Mouse (Mus musculus) forebrain, embryonic 12.5 days (tissue): ENCODE data around the gene Apobec1. TPM values are rescaled to one million over a fixed set of nuclear protein-coding genes. Genes with fewer than 3 reads are reported as not detected.

Experiments
- ATAC-seq: fragments of 200-750 bp; cut with Nextera tagmentation; 2 replicates; pipeline ENCODE4 v1.8.0; 2017; ENCODE audit warnings: moderate TSS enrichment; ENCODE audit not compliant: low FRiP score
- H3K27ac ChIP-seq: fragments of 300-500 bp; sonication (generic); 2 replicates; pipeline ENCODE4 v1.5.1; 2016; ENCODE audit warnings: mild to moderate bottlenecking
- H3K27me3 ChIP-seq: fragments of 300-500 bp; sonication (generic); 2 replicates; pipeline ENCODE4 v1.6.1; 2016; ENCODE audit warnings: mild to moderate bottlenecking
- H3K36me3 ChIP-seq: fragments of 300-500 bp; sonication (generic); replicated peaks from 2 replicates; pipeline ENCODE4 v1.6.1; 2016; ENCODE audit warnings: mild to moderate bottlenecking
- H3K4me1 ChIP-seq: fragments of 300-500 bp; sonication (generic); 2 replicates; pipeline ENCODE4 v1.6.1; 2016
- H3K4me2 ChIP-seq: fragments of 300-500 bp; sonication (generic); 2 replicates; pipeline ENCODE4 v1.6.1; 2016; ENCODE audit warnings: mild to moderate bottlenecking, moderate library complexity
- H3K4me3 ChIP-seq: fragments of 300-500 bp; sonication (generic); replicated peaks from 2 replicates; pipeline ENCODE4 v1.5.1; 2016; ENCODE audit warnings: mild to moderate bottlenecking
- H3K9ac ChIP-seq: fragments of 300-500 bp; sonication (generic); 2 replicates; pipeline ENCODE4 v1.6.1; 2016; ENCODE audit warnings: mild to moderate bottlenecking
- H3K9me3 ChIP-seq: fragments of 300-500 bp; sonication (generic); 2 replicates; pipeline ENCODE4 v1.6.1; 2016
- WGBS: fragments of 180-500 bp; shearing (Covaris S2); methylation state at CpG from one replicate; pipeline ENCODE4 v1.1.7; 2016; 5-methylcytosine and 5-hydroxymethylcytosine counted together
- polyA plus RNA-seq: library from polyadenylated mRNA; unstranded; fragments of >200 nt; fragmentation: Nextera tagmentation; extraction: Ambion mirVana; gene quantifications from 2 replicates; pipeline ENCODE4 v1.2.1, GENCODE M21; 2016

Apobec1 gene
- polyA plus RNA-seq, 1 experiment from 2014 or later, result 1.6 TPM

- WGBS, result 91% methylated on average over 6 of the region's 6 CpGs
- H3K4me1 ChIP-seq, result 0 out of 2 replicates have a peak, but pooled peaks cover 3% of the 10 kb centered on the region
- 0 out of 2 replicates have a peak, but pooled peaks cover 5% of the 10 kb centered on the region for H3K9me3 ChIP-seq
- no peak overlapping the region for H3K4me2 ChIP-seq
- H3K4me3 ChIP-seq, result no peak overlapping the region
- no peak for ATAC-seq
- H3K9ac ChIP-seq, result no peak overlapping the region
- H3K36me3 ChIP-seq, result no peaks in the 10 kb centered on the region
- H3K27ac ChIP-seq, result no peak overlapping the region
- no peaks in the 10 kb centered on the region for H3K27me3 ChIP-seq
These were observed 18.8 kb upstream of the Apobec1 start for GRCm38 (mm10) chr6:122621066-122621465.

DNA sequence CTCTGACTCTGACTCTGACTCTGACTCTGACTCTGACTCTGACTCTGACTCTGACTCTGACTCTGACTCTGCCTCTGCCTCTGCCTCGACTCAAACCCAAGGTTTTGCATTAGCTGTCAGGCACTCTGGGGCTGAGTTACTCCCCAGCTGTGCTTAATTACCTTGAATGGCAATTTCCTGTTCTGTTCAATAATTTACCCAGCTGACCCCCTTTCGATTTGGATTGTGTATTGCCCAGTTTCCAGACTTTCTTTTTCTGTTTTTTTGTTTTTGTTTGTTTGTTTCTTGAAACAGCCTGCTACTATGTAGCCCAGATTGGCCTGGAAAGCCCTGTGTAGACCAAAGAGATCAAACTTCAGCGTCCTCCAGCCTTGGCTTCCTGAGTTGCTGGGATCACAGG lies 13.8 kb upstream of the Apobec1 start:
- Histone ChIP-seq H3K4me1 (no peaks in the 10 kb centered on the region), H3K9ac (no peak overlapping the region), H3K9me3 (no peaks in the 10 kb centered on the region), H3K27ac (no peak overlapping the region), H3K27me3 (no peaks in the 10 kb centered on the region), H3K36me3 (no peaks in the 10 kb centered on the region), H3K4me3 (no peak overlapping the region), H3K4me2 (no peak overlapping the region)
- WGBS, result 76% methylated on average over 3 of the region's 3 CpGs
- ATAC-seq, result no peak

DNA sequence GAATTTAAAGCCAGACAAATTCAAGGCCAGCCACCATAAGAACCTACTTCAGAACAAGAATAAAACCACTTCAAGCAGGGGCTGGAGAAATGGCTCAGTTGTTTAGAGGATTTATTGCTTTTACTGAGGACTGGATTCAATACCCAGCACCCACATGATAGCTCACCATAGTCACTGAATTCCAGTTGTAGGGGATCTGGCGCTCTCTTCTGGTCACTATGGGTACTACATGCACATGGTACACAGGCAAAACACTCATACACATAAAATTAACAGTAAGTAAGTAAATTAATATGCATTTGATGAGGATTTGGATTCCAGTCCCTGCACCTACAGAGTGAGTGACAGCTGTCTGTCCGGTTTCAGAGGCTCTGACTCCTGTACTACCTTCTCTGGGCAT lies 11.8 kb upstream of the Apobec1 start:
- no peaks in the 10 kb centered on the region for H3K27me3 ChIP-seq
- no peaks in the 10 kb centered on the region for H3K9me3 ChIP-seq
- no peak overlapping the region for H3K27ac ChIP-seq
- WGBS, result 65% methylated on average over 2 of the region's 2 CpGs
- H3K9ac ChIP-seq, result no peak overlapping the region
- no peak overlapping the region for H3K4me3 ChIP-seq
- H3K36me3 ChIP-seq, result no peaks in the 10 kb centered on the region
- H3K4me2 ChIP-seq, result no peak overlapping the region
- no peaks in the 10 kb centered on the region for H3K4me1 ChIP-seq
- no peak for ATAC-seq

DNA sequence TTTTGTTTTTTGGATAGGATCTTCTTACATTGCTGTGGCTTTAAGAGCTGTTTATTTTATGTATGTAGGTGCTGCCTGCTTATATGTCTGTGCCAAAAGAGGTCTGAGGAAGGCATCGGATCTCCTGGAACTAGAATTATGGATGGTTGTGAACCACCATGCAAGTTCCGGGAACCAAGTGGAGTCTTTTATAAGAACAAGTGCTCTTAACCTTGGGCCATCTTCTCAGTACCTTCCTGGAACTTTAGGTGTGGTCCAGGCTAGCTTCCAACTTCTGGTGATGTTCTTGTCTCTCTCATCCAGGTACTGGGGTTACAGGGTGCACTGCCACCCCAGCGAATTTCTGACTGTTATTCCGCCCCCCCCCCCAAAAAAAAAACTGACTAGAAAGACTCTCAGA lies 10.2 kb upstream of the Apobec1 start:
- H3K9me3 ChIP-seq, result no peaks in the 10 kb centered on the region
- no peak for ATAC-seq
- no peaks in the 10 kb centered on the region for H3K36me3 ChIP-seq
- H3K27ac ChIP-seq, result no peak overlapping the region
- no peak overlapping the region for H3K4me3 ChIP-seq
- no peaks in the 10 kb centered on the region for H3K4me1 ChIP-seq
- H3K4me2 ChIP-seq, result no peak overlapping the region
- H3K27me3 ChIP-seq, result no peaks in the 10 kb centered on the region
- 80% methylated on average over 4 of the region's 4 CpGs for WGBS
- no peak overlapping the region for H3K9ac ChIP-seq

- no peaks in the 10 kb centered on the region for H3K27me3 ChIP-seq
- H3K9ac ChIP-seq, result no peak within 1 kb of the TSS
- H3K4me3 ChIP-seq, result no peak within 1 kb of the TSS
- no peaks in the 10 kb centered on the region for H3K4me1 ChIP-seq
- no peak within 1 kb of the TSS for H3K4me2 ChIP-seq
- no peaks in the 10 kb centered on the region for H3K36me3 ChIP-seq
- WGBS, result 65% methylated on average over 14 of the region's 14 CpGs
- no peak for ATAC-seq
- no peak within 1 kb of the TSS for H3K27ac ChIP-seq
- no peaks in the 10 kb centered on the region for H3K9me3 ChIP-seq
These were observed 7.5 kb upstream of the Apobec1 start, which contains the start of gene Gdf3 for GRCm38 (mm10) chr6:122609771-122610170. Gdf3 (minus strand) TSS chr6:122610087.

- Histone ChIP-seq H3K4me2 (no peak overlapping the region), H3K4me1 (no peaks in the 10 kb centered on the region), H3K27me3 (no peaks in the 10 kb centered on the region), H3K36me3 (no peaks in the 10 kb centered on the region), H3K9me3 (no peaks in the 10 kb centered on the region), H3K27ac (no peak overlapping the region), H3K4me3 (no peak overlapping the region), H3K9ac (no peak overlapping the region)
- 83% methylated on average over 9 of the region's 9 CpGs for WGBS
- no peak for ATAC-seq
These were observed 7.1 kb upstream of the Apobec1 start for GRCm38 (mm10) chr6:122609377-122609728.

GRCm38 (mm10) chr6:122608434-122609376 lies 6.5 kb upstream of the Apobec1 start:
- H3K36me3 ChIP-seq, result no peaks in the 10 kb centered on the region
- H3K9ac ChIP-seq, result no peak overlapping the region
- no peak overlapping the region for H3K27ac ChIP-seq
- H3K9me3 ChIP-seq, result no peaks in the 10 kb centered on the region
- H3K4me3 ChIP-seq, result no peak overlapping the region
- WGBS, result 79% methylated on average over 10 of the region's 10 CpGs
- H3K4me2 ChIP-seq, result no peak overlapping the region
- no peaks in the 10 kb centered on the region for H3K4me1 ChIP-seq
- H3K27me3 ChIP-seq, result no peaks in the 10 kb centered on the region
- ATAC-seq, result no peak

DNA sequence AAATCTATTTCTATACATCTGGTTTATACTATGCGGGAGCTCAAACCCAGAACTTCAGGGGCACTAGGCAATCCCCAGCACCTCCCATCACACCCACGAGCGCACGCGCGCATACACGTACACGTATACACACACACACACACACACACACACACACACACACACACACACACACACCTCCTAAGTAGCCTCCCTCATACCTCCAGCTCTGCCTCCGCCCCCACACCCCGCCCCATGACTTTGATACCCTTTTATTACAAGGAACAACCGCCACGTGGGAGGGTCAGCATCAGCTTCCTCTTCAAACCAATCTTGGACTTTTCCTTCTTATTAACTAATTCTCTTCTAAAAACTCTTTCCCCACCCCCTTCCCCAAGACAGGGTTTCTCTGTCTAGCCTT lies 5.5 kb upstream of the Apobec1 start:
- Histone ChIP-seq H3K9ac (no peak overlapping the region), H3K4me3 (no peak overlapping the region), H3K36me3 (no peaks in the 10 kb centered on the region), H3K4me2 (no peak overlapping the region), H3K27ac (no peak overlapping the region), H3K27me3 (no peaks in the 10 kb centered on the region), H3K4me1 (peaks cover under 1% of the 10 kb centered on the region), H3K9me3 (no peaks in the 10 kb centered on the region)
- ATAC-seq, result no peak
- 93% methylated on average over 12 of the region's 12 CpGs for whole genome bisulfite sequencing

DNA sequence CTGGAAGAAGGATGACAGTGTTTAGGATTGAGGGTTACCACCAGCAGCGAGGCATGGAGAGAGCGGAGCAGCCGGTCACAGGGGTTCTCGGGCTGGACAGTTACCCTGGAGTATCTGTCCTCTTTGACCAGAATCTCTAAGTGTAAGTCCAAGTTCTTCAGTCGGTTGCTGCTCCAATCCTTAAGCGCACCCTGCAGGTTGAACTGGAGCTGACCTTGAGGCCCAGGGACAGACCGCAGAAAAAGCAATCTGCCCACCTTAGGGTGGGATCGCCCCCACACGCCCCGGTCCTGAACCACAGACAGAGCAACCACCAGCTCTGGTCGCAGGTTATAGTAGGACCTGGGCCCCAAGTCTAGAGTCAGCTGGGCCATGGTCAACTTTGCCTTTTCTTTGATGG lies 4.4 kb upstream of the Apobec1 start:
- Histone ChIP-seq H3K4me3 (no peak overlapping the region), H3K4me1 (peaks cover 8% of the 10 kb centered on the region), H3K9me3 (no peaks in the 10 kb centered on the region), H3K27ac (no peak overlapping the region), H3K9ac (no peak overlapping the region), H3K27me3 (no peaks in the 10 kb centered on the region), H3K36me3 (no peaks in the 10 kb centered on the region), H3K4me2 (no peak overlapping the region)
- no peak for ATAC-seq
- 96% methylated on average over 11 of the region's 11 CpGs for WGBS

DNA sequence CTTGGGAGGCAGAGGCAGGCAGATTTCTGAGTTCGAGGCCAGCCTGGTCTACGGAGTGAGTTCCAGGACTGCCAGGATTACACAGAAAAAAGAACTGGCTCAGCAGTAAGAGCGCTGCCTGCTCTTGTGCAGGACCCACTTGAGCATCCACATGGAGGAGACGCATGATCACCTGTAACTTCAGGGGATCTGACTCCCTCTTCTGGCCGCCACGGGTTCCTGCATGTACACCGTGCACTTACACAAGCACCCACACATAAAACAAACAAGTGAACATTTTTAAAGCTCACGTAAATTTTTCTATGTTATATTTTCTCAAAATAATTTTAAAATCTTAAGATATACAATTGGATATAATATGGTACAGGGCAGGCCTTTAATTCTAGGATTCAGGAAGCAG lies 3.2 kb upstream of the Apobec1 start:
- WGBS, result 89% methylated on average over 8 of the region's 8 CpGs

GRCm38 (mm10) chr6:122604260-122604659 lies 2.0 kb upstream of the Apobec1 start:
- H3K4me3 ChIP-seq, result no peak overlapping the region
- H3K4me2 ChIP-seq, result no peak overlapping the region
- no peaks in the 10 kb centered on the region for H3K27me3 ChIP-seq
- H3K36me3 ChIP-seq, result no peaks in the 10 kb centered on the region
- H3K4me1 ChIP-seq, result peaks cover 8% of the 10 kb centered on the region
- no peak overlapping the region for H3K27ac ChIP-seq
- no peak for ATAC-seq
- no peaks in the 10 kb centered on the region for H3K9me3 ChIP-seq
- H3K9ac ChIP-seq, result no peak overlapping the region

More for the DNA sequence above, 3.2 kb upstream of the Apobec1 start:
- Histone ChIP-seq H3K9ac (no peak overlapping the region), H3K36me3 (no peaks in the 10 kb centered on the region), H3K27me3 (no peaks in the 10 kb centered on the region), H3K4me1 (peaks cover 8% of the 10 kb centered on the region), H3K9me3 (no peaks in the 10 kb centered on the region), H3K4me2 (no peak overlapping the region), H3K4me3 (no peak overlapping the region), H3K27ac (no peak overlapping the region)
- ATAC-seq, result no peak

DNA sequence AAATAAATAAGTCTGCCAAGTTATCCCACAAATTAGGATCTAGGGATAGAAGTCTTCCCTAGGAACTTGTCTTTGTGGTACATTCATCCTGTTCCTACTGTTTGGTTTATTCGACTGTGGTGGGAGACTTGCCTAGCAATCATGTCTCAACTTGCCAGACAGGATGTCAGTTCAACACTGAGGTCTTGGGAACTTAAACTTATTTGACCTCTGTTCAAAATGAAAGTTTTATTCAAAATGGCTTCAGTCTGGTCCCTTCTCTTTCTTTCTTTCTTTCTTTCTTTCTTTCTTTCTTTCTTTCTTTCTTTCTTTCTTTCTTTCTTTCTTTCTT lies 713 bp upstream of the Apobec1 start:
- Histone ChIP-seq H3K4me3 (no peak overlapping the region), H3K27me3 (no peaks in the 10 kb centered on the region), H3K9me3 (no peaks in the 10 kb centered on the region), H3K27ac (no peak overlapping the region), H3K36me3 (no peaks in the 10 kb centered on the region), H3K4me2 (peak overlapping the region; percentile 59), H3K9ac (no peak overlapping the region), H3K4me1 (peaks cover 8% of the 10 kb centered on the region)
- 65% methylated on average over 1 of the region's 1 CpGs for WGBS
- ATAC-seq, result no peak

DNA sequence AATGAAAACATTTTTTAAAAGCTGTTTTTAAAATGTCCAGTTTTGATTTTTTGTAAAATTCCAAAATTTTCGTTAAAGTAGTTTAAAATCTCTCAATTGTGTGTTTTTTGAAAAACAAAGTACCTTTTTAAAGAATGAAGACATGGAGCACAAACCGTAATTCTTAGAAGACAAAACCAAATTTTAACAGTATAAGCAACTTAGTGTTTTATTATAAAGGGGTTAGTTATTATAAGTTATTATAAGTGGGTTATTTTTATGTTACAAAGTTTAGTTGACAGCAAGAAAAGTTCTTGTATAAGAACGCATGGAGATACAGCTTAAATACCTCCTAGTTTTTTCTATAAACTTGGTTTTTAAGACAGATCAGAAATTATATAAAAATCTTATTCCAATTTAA lies 629 bp downstream of the Apobec1 start:
- Histone ChIP-seq H3K4me3 (no peak overlapping the region), H3K4me2 (peak overlapping the region; percentile 59), H3K9ac (no peak overlapping the region), H3K36me3 (no peaks in the 10 kb centered on the region), H3K27ac (no peak overlapping the region), H3K27me3 (no peaks in the 10 kb centered on the region), H3K9me3 (no peaks in the 10 kb centered on the region), H3K4me1 (peaks cover 8% of the 10 kb centered on the region)
- ATAC-seq, result no peak
- 92% methylated on average over 3 of the region's 3 CpGs for WGBS
